9 mouse cellular contexts compared by ENCODE assay signal in the genomic region with DNA sequence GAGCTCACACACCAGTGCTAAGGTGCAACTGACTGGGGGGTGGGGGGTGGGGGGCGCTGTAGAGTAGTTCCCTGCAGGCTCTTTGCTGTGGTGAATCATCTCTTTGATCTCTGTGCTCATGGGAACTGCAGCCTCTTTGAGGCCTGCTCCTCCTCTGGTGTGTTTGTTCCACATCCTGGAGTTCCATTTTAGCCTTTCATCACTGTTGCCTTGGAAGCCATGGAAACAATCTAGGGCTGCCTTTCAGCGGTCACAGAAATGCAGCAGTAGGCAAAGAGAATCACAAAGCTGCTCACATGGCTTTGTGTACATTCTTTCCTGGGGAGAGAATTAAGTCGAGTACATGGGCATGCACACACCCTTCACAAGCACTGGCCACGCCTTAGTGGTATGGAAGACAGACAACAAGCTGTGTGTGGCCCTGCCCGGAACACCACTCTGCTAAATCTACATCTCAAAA.
A peak's percentile ranks its signal among the peaks of the same experiment; 100 is the strongest.
DNase-seq lines count a peak whose midpoint lies in the region; ATAC-seq lines count a peak whose summit lies in the region.
"Had no signal": no experiment of that assay in that cellular context is flagged by ENCODE, and none has a peak within 500 bp of the region (broad histone marks: within the 10 kb centered on the region; RNA-seq: fewer than 3 reads in every experiment).

No protein-coding gene starts in this region.

- peak; percentile 81 for ATAC-seq in neural tube, embryonic 11.5 days (ENCODE audit: insufficient read depth, low FRiP score, low TSS enrichment)
- no peak; the same call in 1 of the 2 replicates for ATAC-seq in neural tube, embryonic 15.5 days (ENCODE audit: low FRiP score)
- 0 out of 2 replicates have a peak, but pooled peaks have one; percentile 32 for ATAC-seq in hindbrain, embryonic 13.5 days (ENCODE audit: low FRiP score)
- peak; percentile 43; the same call in 1 of the 2 replicates for ATAC-seq in neural tube, embryonic 13.5 days (ENCODE audit: low read depth)
- ATAC-seq: intestine, embryonic 16.5 days had no signal

- no peak overlapping the region for H3K9ac ChIP-seq in neural tube, embryonic 11.5 days (ENCODE audit: low read length)
- H3K9ac ChIP-seq in neural tube, embryonic 15.5 days (replicated peaks), result no peak overlapping the region
- H3K9ac ChIP-seq in hindbrain, embryonic 13.5 days, result no peak overlapping the region
- no peak overlapping the region for H3K9ac ChIP-seq in neural tube, embryonic 13.5 days
- H3K9ac ChIP-seq: liver, embryonic 13.5 days had no signal

- peaks cover 4% of the 10 kb centered on the region; the same call in 1 of the 2 replicates for H3K4me1 ChIP-seq in neural tube, embryonic 11.5 days (ENCODE audit: control insufficient read depth, insufficient read depth, low read length)
- H3K4me1 ChIP-seq in neural tube, embryonic 15.5 days, result peaks cover 10% of the 10 kb centered on the region
- H3K4me1 ChIP-seq in hindbrain, embryonic 13.5 days (replicated peaks), result peaks cover 16% of the 10 kb centered on the region
- peaks cover 14% of the 10 kb centered on the region for H3K4me1 ChIP-seq in neural tube, embryonic 13.5 days (replicated peaks)
- H3K4me1 ChIP-seq: liver, embryonic 13.5 days had no signal

- intact Hi-C loops in heart, postnatal 14 days (cut with DNase I), result no loop called here

- H3K36me3 ChIP-seq in neural tube, embryonic 11.5 days (ENCODE audit: control insufficient read depth, insufficient read depth, low read length), result no peaks in the 10 kb centered on the region; the same call in 1 of the 2 replicates
- no peaks in the 10 kb centered on the region for H3K36me3 ChIP-seq in neural tube, embryonic 15.5 days
- no peaks in the 10 kb centered on the region for H3K36me3 ChIP-seq in hindbrain, embryonic 13.5 days
- H3K36me3 ChIP-seq in neural tube, embryonic 13.5 days, result no peaks in the 10 kb centered on the region
- H3K36me3 ChIP-seq: liver, embryonic 13.5 days had no signal

- no peak overlapping the region for H3K4me3 ChIP-seq in neural tube, embryonic 11.5 days (ENCODE audit: low read depth, low read length)
- no peak overlapping the region for H3K4me3 ChIP-seq in neural tube, embryonic 15.5 days (replicated peaks)
- no peak overlapping the region for H3K4me3 ChIP-seq in hindbrain, embryonic 13.5 days
- H3K4me3 ChIP-seq in neural tube, embryonic 13.5 days, result no peak overlapping the region
- H3K4me3 ChIP-seq: liver, embryonic 13.5 days had no signal

- 29% methylated on average over 5 of the region's 5 CpGs for WGBS in neural tube, embryonic 11.5 days
- 11% methylated on average over 5 of the region's 5 CpGs for WGBS in neural tube, embryonic 15.5 days
- 8% methylated on average over 5 of the region's 5 CpGs for WGBS in hindbrain, embryonic 13.5 days
- WGBS in neural tube, embryonic 13.5 days, result 13% methylated on average over 5 of the region's 5 CpGs

- H3K27ac ChIP-seq in neural tube, embryonic 11.5 days (ENCODE audit: low read depth, low read length), result no peak overlapping the region
- no peak overlapping the region for H3K27ac ChIP-seq in neural tube, embryonic 15.5 days (replicated peaks)
- 0 out of 2 replicates have a peak overlapping the region, but pooled peaks have one; percentile 23 for H3K27ac ChIP-seq in hindbrain, embryonic 13.5 days
- H3K27ac ChIP-seq in neural tube, embryonic 13.5 days (replicated peaks), result no peak overlapping the region
- H3K27ac ChIP-seq: liver, embryonic 13.5 days had no signal

- DNase-seq in neural tube, embryonic 11.5 days (ENCODE audit: low spot score), result peak; percentile 21
- peak; percentile 60 for DNase-seq in brain, adult 2 months (ENCODE audit: low read depth, low spot score)
- DNase-seq in gastrocnemius, postnatal 4 days (ENCODE audit: low spot score in 2 of 2), result no peak
- no peak for DNase-seq in heart, postnatal 14 days
- DNase-seq: liver, embryonic 13.5 days had no signal

- H3K9me3 ChIP-seq in neural tube, embryonic 11.5 days (ENCODE audit: control insufficient read depth, low read length), result no peaks in the 10 kb centered on the region
- no peaks in the 10 kb centered on the region for H3K9me3 ChIP-seq in neural tube, embryonic 15.5 days (replicated peaks)
- H3K9me3 ChIP-seq in hindbrain, embryonic 13.5 days, result no peaks in the 10 kb centered on the region
- no peaks in the 10 kb centered on the region for H3K9me3 ChIP-seq in neural tube, embryonic 13.5 days
- H3K9me3 ChIP-seq: liver, embryonic 13.5 days had no signal

- H3K27me3 ChIP-seq in neural tube, embryonic 11.5 days (ENCODE audit: control insufficient read depth, insufficient read depth, low read length), result no peaks in the 10 kb centered on the region
- H3K27me3 ChIP-seq in neural tube, embryonic 15.5 days (replicated peaks), result no peaks in the 10 kb centered on the region; the same call in 1 of the 2 replicates
- H3K27me3 ChIP-seq in hindbrain, embryonic 13.5 days, result peaks cover 41% of the 10 kb centered on the region
- H3K27me3 ChIP-seq in neural tube, embryonic 13.5 days, result no peaks in the 10 kb centered on the region; the same call in 1 of the 2 replicates
- H3K27me3 ChIP-seq: liver, embryonic 13.5 days had no signal

- H3K4me2 ChIP-seq in neural tube, embryonic 11.5 days (ENCODE audit: low read depth), result no peak overlapping the region
- H3K4me2 ChIP-seq in neural tube, embryonic 15.5 days, result no peak overlapping the region
- H3K4me2 ChIP-seq in hindbrain, embryonic 13.5 days, result no peak overlapping the region
- no peak overlapping the region for H3K4me2 ChIP-seq in neural tube, embryonic 13.5 days
- H3K4me2 ChIP-seq: liver, embryonic 13.5 days had no signal

Comparison
In these comparisons a context has a peak if more than half of its experiments do, and no peak if none do; other contexts are left out.
1. DNase-seq: peak in neural tube, embryonic 11.5 days (single experiment) and brain, adult 2 months (single experiment); none in gastrocnemius, postnatal 4 days (0 of 2) and heart, postnatal 14 days (0 of 2).